10 mouse cellular contexts compared by ENCODE assay signal in genomic region chr17:44151130-44151529, GRCm38 (mm10). TPM values are rescaled to one million over a fixed set of nuclear protein-coding genes. Genes with fewer than 3 reads are reported as not detected.
DNase-seq lines count a peak whose midpoint lies in the region; ATAC-seq and TF ChIP-seq lines count a peak whose summit lies in the region.
"Had no signal": no experiment of that assay in that cellular context is flagged by ENCODE, and none has a peak within 500 bp of the region (broad histone marks: within the 10 kb centered on the region; RNA-seq: fewer than 3 reads in every experiment).

No protein-coding gene starts in this region.

- H3K27me3 ChIP-seq in hindbrain, postnatal 0 days (ENCODE audit: insufficient read depth, low read length): no peaks in the 10 kb centered on the region
- no peaks in the 10 kb centered on the region for H3K27me3 ChIP-seq in hindbrain, embryonic 12.5 days
- no peaks in the 10 kb centered on the region for H3K27me3 ChIP-seq in splenic B cell, adult 2 months (ENCODE audit: control insufficient read depth, insufficient read depth, low read length, poor library complexity, severe bottlenecking)
- H3K27me3 ChIP-seq: limb, embryonic 13.5 days; stomach, embryonic 15.5 days had no signal

- TF ChIP-seq CTCF in hindbrain, postnatal 0 days (IDR thresholded peaks at IDR 0.05; ENCODE audit: low read depth): peak; percentile 60

- no peak for DNase-seq in hindbrain, postnatal 0 days (ENCODE audit: low spot score)
- DNase-seq in 3134 (ENCODE audit: extremely low read depth, insufficient read length, low spot score) (peak; percentile 22), ES-E14 (ENCODE audit: low read depth, low spot score) (peak; percentile 30)
- peak; percentile 23 to 60 for DNase-seq in layer of hippocampus, postnatal 25 days (ENCODE audit: extremely low spot score in 1 of 2, low spot score in 1 of 2)
- peak; percentile 42 for DNase-seq in splenic B cell, adult 2 months (ENCODE audit: low read depth, low spot score)
- no peak for DNase-seq in urinary bladder, postnatal 10 days (ENCODE audit: low spot score)

- H3K9me3 ChIP-seq in hindbrain, postnatal 0 days (ENCODE audit: low read length): no peaks in the 10 kb centered on the region
- H3K9me3 ChIP-seq in hindbrain, embryonic 12.5 days (replicated peaks): no peaks in the 10 kb centered on the region
- no peaks in the 10 kb centered on the region for H3K9me3 ChIP-seq in ES-E14 (ENCODE audit: control insufficient read depth, insufficient read depth, low read depth, low read length)
- H3K9me3 ChIP-seq: limb, embryonic 13.5 days; stomach, embryonic 15.5 days had no signal

- H3K4me2 ChIP-seq in hindbrain, postnatal 0 days (ENCODE audit: low read depth, low read length): no peak overlapping the region
- H3K4me2 ChIP-seq in hindbrain, embryonic 12.5 days (replicated peaks): no peak overlapping the region
- H3K4me2 ChIP-seq: limb, embryonic 13.5 days; stomach, embryonic 15.5 days had no signal

- H3K36me3 ChIP-seq in hindbrain, postnatal 0 days (ENCODE audit: insufficient read depth, low read length): no peaks in the 10 kb centered on the region
- no peaks in the 10 kb centered on the region for H3K36me3 ChIP-seq in hindbrain, embryonic 12.5 days
- no peaks in the 10 kb centered on the region for H3K36me3 ChIP-seq in ES-E14 (ENCODE audit: control insufficient read depth, insufficient read depth, low read length, poor library complexity, severe bottlenecking)
- H3K36me3 ChIP-seq in splenic B cell, adult 2 months (ENCODE audit: control insufficient read depth, insufficient read depth, low read length, poor library complexity, severe bottlenecking): no peaks in the 10 kb centered on the region
- H3K36me3 ChIP-seq: limb, embryonic 13.5 days; stomach, embryonic 15.5 days had no signal

- ATAC-seq in hindbrain, postnatal 0 days: no peak
- no peak for ATAC-seq in hindbrain, embryonic 12.5 days (ENCODE audit: low FRiP score)
- 0 out of 2 replicates have a peak, but pooled peaks have one; percentile 39 for ATAC-seq in erythroid progenitor cell, adult 5-6 weeks (replicated peaks; ENCODE audit: low FRiP score, poor library complexity, severe bottlenecking)

- no peak overlapping the region for H3K4me3 ChIP-seq in hindbrain, postnatal 0 days (ENCODE audit: low read length)
- H3K4me3 ChIP-seq in hindbrain, embryonic 12.5 days: no peak overlapping the region
- H3K4me3 ChIP-seq in ES-E14 (ENCODE audit: insufficient read depth in 1 of 2, low read depth in 1 of 2, low read length in 2 of 2, poor library complexity in 1 of 2, severe bottlenecking in 1 of 2): no peak overlapping the region
- H3K4me3 ChIP-seq: limb, embryonic 13.5 days; stomach, embryonic 15.5 days had no signal

- in situ Hi-C loops in ES-E14 (cut with MboI; ENCODE audit: low sequenced_read_pairs in 2 of 2, unreplicated experiment in 2 of 2): loop anchor here in 1 of 2 experiments (10.0 kb wide), 1 partner anchor 104 kb away; no protein-coding TSS in a partner anchor

- WGBS in hindbrain, postnatal 0 days: 69% methylated on average over 3 of the region's 3 CpGs
- 79% methylated on average over 3 of the region's 3 CpGs for WGBS in hindbrain, embryonic 12.5 days

- no peak overlapping the region for H3K27ac ChIP-seq in hindbrain, postnatal 0 days
- no peak overlapping the region for H3K27ac ChIP-seq in hindbrain, embryonic 12.5 days
- no peak overlapping the region for H3K27ac ChIP-seq in ES-E14 (ENCODE audit: insufficient read depth, low read depth, low read length, poor library complexity, severe bottlenecking)
- H3K27ac ChIP-seq: limb, embryonic 13.5 days; stomach, embryonic 15.5 days had no signal

- H3K9ac ChIP-seq in hindbrain, postnatal 0 days (replicated peaks; ENCODE audit: low read length): no peak overlapping the region
- H3K9ac ChIP-seq in hindbrain, embryonic 12.5 days: no peak overlapping the region
- H3K9ac ChIP-seq in ES-E14 (ENCODE audit: insufficient read depth, low read depth, low read length, poor library complexity, severe bottlenecking): no peak overlapping the region
- H3K9ac ChIP-seq: limb, embryonic 13.5 days; stomach, embryonic 15.5 days had no signal

- no peaks in the 10 kb centered on the region for H3K4me1 ChIP-seq in hindbrain, postnatal 0 days (ENCODE audit: insufficient read depth, low read length)
- no peaks in the 10 kb centered on the region for H3K4me1 ChIP-seq in hindbrain, embryonic 12.5 days
- no peaks in the 10 kb centered on the region for H3K4me1 ChIP-seq in ES-E14 (ENCODE audit: control insufficient read depth in 2 of 2, insufficient read depth in 2 of 2, low read length in 2 of 2, poor library complexity in 1 of 2)
- H3K4me1 ChIP-seq: stomach, embryonic 15.5 days had no signal

TF ChIP-seq in ES-E14, 5 proteins besides CTCF, POLR2A, EP300 and RAD21:
- TF ChIP-seq HCFC1 (IDR thresholded peaks at IDR 0.05; ENCODE audit: borderline replicate concordance, insufficient read depth, low read length): no peak
- TF ChIP-seq ZC3H11A (IDR thresholded peaks at IDR 0.05; ENCODE audit: borderline replicate concordance, low read depth, low read length): peak; percentile 47; the same call in 1 of the 2 replicates
- no peak for TF ChIP-seq MAFK (IDR thresholded peaks at IDR 0.05; ENCODE audit: insufficient read depth, low read depth, low read length)
- no peak for TF ChIP-seq ZNF384 (IDR thresholded peaks at IDR 0.05; ENCODE audit: low read depth, low read length)
- no peak for TF ChIP-seq CHD2 (IDR thresholded peaks at IDR 0.05; ENCODE audit: low read depth, low read length)
TF ChIP-seq in ES-E14: peak in this region for 1.

RNA-seq across cellular contexts. Expression of gene Clic5, which starts 37.3 kb away (rescaled TPM):
- total RNA-seq in hindbrain, postnatal 0 days (2014; rRNA removed): 0.78 and 1.5 TPM in 2 replicates
- polyA plus RNA-seq in hindbrain, postnatal 0 days (2015; fragmentation: Nextera tagmentation; extraction: Ambion mirVana): 0.39 and 0.69 TPM in 2 replicates
- 0.50 TPM in 2 replicates for polyA plus RNA-seq in hindbrain, embryonic 12.5 days (2016; fragmentation: Nextera tagmentation; extraction: Ambion mirVana)
- total RNA-seq in ES-E14 (2012; rRNA removed): 0.05 and 0.49 TPM in 2 replicates
- not detected in 2 replicates for total RNA-seq in erythroid progenitor cell, adult 5-6 weeks (2015; ENCODE audit: low replicate concordance)
- total RNA-seq in erythroid progenitor cell, adult 5-6 weeks (2017; ENCODE audit: low replicate concordance): not detected in 2 replicates
- 1 to 10 TPM; 2.7 to 3.0 TPM for total RNA-seq in layer of hippocampus, postnatal 25 days (2021)

RNA-seq across cellular contexts. Expression of gene Enpp4, which starts 45.5 kb away (rescaled TPM):
- 5.1 and 5.5 TPM in 2 replicates for total RNA-seq in hindbrain, postnatal 0 days (2014; rRNA removed)
- 6.1 and 6.4 TPM in 2 replicates for polyA plus RNA-seq in hindbrain, postnatal 0 days (2015; fragmentation: Nextera tagmentation; extraction: Ambion mirVana)
- 3.9 and 4.3 TPM in 2 replicates for polyA plus RNA-seq in hindbrain, embryonic 12.5 days (2016; fragmentation: Nextera tagmentation; extraction: Ambion mirVana)
- total RNA-seq in ES-E14 (2012; rRNA removed): 6.7 and 7.8 TPM in 2 replicates
- 13.3 and 15.5 TPM in 2 replicates for total RNA-seq in erythroid progenitor cell, adult 5-6 weeks (2015; ENCODE audit: low replicate concordance)
- total RNA-seq in erythroid progenitor cell, adult 5-6 weeks (2017; ENCODE audit: low replicate concordance): 10.1 and 11.7 TPM in 2 replicates
- total RNA-seq in layer of hippocampus, postnatal 25 days (2021): 10 to 100 TPM; 13.4 to 15.7 TPM

Comparison
In these comparisons a context has a peak if more than half of its experiments do, and no peak if none do; other contexts are left out.
1. DNase-seq: peak in 3134 (single experiment), ES-E14 (single experiment), layer of hippocampus, postnatal 25 days (2 of 2) and splenic B cell, adult 2 months (single experiment); none in hindbrain, postnatal 0 days (single experiment) and urinary bladder, postnatal 10 days (single experiment).